In genomic region chr15:80623171-80623837, GRCm38 (mm10) we compare ENCODE assay signal across 9 mouse cellular contexts. TPM values are rescaled to one million over a fixed set of nuclear protein-coding genes. Genes with fewer than 3 reads are reported as not detected.
DNase-seq lines count a peak whose midpoint lies in the region; ATAC-seq and TF ChIP-seq lines count a peak whose summit lies in the region.
"Had no signal": no experiment of that assay in that cellular context is flagged by ENCODE, and none has a peak within 500 bp of the region (broad histone marks: within the 10 kb centered on the region; RNA-seq: fewer than 3 reads in every experiment).

No protein-coding gene starts in this region.

- ATAC-seq in hematopoietic stem cell, adult 5-6 weeks (replicated peaks in 1 of 2; ENCODE audit: insufficient read depth in 1 of 2, low FRiP score in 2 of 2, low TSS enrichment in 1 of 2, low read depth in 1 of 2, poor library complexity in 2 of 2, severe bottlenecking in 2 of 2): 0 out of 4 replicates have a peak, but pooled peaks have one; percentile 20 to 22

- no peak for TF ChIP-seq POLR2A in lung, adult 2 months (IDR thresholded peaks at IDR 0.05; ENCODE audit: borderline replicate concordance, extremely low read depth, low read depth, low read length)

- TF ChIP-seq CTCF in lung, adult 2 months (IDR thresholded peaks at IDR 0.05; ENCODE audit: insufficient read depth, low read length): no peak

- WGBS in lung, adult 2 months: 52% methylated on average over 8 of the region's 8 CpGs

- H3K4me3 ChIP-seq in lung, adult 2 months (replicated peaks; ENCODE audit: extremely low read depth, low read depth, low read length): peak overlapping the region; percentile 8

- DNase-seq in lung, adult 2 months: no peak
- no peak for DNase-seq in lung, postnatal 4 days
- DNase-seq in c-Kit-positive CD71-positive TER-119-positive erythroid progenitor cells, embryonic 14.5 days (ENCODE audit: low spot score): peak; percentile 80
- DNase-seq in spleen, postnatal 10 days (ENCODE audit: low spot score in 2 of 2): peak; percentile 66 to 68
- no peak for DNase-seq in gastrocnemius, adult 8-10 months (ENCODE audit: low spot score in 2 of 2)
- no peak for DNase-seq in gastrocnemius, postnatal 4 days (ENCODE audit: low spot score in 2 of 2)
- no peak for DNase-seq in right cerebral cortex, postnatal 36 days (ENCODE audit: low spot score in 2 of 2)

- no peaks in the 10 kb centered on the region for H3K4me1 ChIP-seq in lung, adult 2 months (ENCODE audit: control insufficient read depth, insufficient read depth, low read length)

RNA-seq across cellular contexts. Expression of gene Fam83f, which starts 48.3 kb away (rescaled TPM):
- polyA plus RNA-seq in lung, adult 2 months (2012; rRNA removed): 1.2 and 2.2 TPM in 2 replicates
- 0.25 TPM in 1 of 2 replicates, not detected in the other for total RNA-seq in hematopoietic stem cell, adult 5-6 weeks (2017)
- under 1 TPM in 3 of 4 experiments, not detected in 1; 0.13 to 0.18 (median 0.17) TPM for total RNA-seq in gastrocnemius, adult 8-10 months (2022)
- total RNA-seq in gastrocnemius, postnatal 4 days (2021): under 1 TPM; 0.70 to 0.93 TPM

RNA-seq across cellular contexts. Expression of gene Grap2, which starts 50.9 kb away (rescaled TPM):
- polyA plus RNA-seq in lung, adult 2 months (2012; rRNA removed): 5.3 and 7.3 TPM in 2 replicates
- 2.6 and 2.9 TPM in 2 replicates for total RNA-seq in hematopoietic stem cell, adult 5-6 weeks (2017)
- total RNA-seq in gastrocnemius, adult 8-10 months (2022): under 1 TPM in 2 of 4 experiments, not detected in 2; 0.07 to 0.13 TPM
- under 1 TPM; 0.32 to 0.75 TPM for total RNA-seq in gastrocnemius, postnatal 4 days (2021)

RNA-seq across cellular contexts. Expression of gene Enthd1, which starts 58.3 kb away (rescaled TPM):
- polyA plus RNA-seq in lung, adult 2 months (2012; rRNA removed): not detected in 2 replicates
- not detected in 2 replicates for total RNA-seq in hematopoietic stem cell, adult 5-6 weeks (2017)
- total RNA-seq in gastrocnemius, adult 8-10 months (2022): not detected
- not detected for total RNA-seq in gastrocnemius, postnatal 4 days (2021)
- polyA plus RNA-seq: limb, embryonic 11.5 days had no signal

Comparison
In these comparisons a context has a peak if more than half of its experiments do, and no peak if none do; other contexts are left out.
1. DNase-seq: peak in c-Kit-positive CD71-positive TER-119-positive erythroid progenitor cells, embryonic 14.5 days (single experiment) and spleen, postnatal 10 days (2 of 2); none in lung, adult 2 months (single experiment), lung, postnatal 4 days (0 of 2), gastrocnemius, adult 8-10 months (0 of 2), gastrocnemius, postnatal 4 days (0 of 2) and right cerebral cortex, postnatal 36 days (0 of 2).